Mouse (Mus musculus): Measurements from ENCODE around the gene Gnl3l.

Gene Gnl3l

DNA sequence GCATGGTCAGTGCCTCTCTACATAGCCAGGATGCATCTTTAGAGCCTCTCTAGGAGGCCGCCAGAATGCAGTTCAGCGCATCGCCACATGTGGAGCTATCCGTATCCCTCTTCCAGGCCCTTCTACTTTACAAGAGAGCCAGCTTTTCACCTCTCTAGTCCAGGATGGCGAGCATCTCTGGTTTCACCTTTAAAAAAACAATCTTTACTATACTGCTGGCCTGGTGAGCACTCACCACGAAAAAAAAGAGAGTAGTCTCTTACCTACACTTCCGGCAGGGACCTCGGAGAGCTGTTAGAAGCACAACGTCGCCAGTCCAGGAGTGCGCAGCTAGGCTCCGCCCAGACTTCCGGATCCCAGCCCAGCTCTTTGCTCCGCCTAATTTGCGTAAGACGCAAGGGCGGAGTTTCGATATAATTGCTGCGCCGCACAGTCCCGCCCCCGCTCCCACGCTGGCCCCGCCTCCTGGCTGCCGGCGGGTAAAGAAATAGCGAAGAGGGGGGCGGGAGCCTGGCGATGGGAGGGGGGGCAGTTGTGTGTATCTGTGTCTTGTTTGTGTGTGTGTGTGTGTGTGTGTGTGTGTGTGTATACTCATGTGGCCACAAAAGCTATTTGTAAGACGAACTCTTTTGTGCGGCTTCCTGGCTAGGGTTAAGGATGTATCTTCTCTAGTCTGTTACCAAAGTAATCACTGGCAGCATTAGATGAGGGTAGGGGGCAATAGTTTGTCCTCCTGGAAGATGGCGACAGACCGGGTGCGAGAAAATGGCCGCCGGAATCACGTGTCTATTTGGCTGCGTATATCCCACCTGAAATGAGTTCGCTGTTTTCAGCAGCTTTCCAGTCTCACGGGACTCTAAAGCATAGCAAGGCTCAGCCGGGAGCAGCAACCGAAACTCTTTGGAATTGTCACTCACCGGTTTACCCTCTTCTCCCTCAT, at the start of gene Gnl3l:
Gene Gnl3l (minus strand): TSS at position 385 of the 940 bp plus-strand sequence.
- peak; percentile 94 for DNase-seq (ENCODE audit: low read depth)

DNA sequence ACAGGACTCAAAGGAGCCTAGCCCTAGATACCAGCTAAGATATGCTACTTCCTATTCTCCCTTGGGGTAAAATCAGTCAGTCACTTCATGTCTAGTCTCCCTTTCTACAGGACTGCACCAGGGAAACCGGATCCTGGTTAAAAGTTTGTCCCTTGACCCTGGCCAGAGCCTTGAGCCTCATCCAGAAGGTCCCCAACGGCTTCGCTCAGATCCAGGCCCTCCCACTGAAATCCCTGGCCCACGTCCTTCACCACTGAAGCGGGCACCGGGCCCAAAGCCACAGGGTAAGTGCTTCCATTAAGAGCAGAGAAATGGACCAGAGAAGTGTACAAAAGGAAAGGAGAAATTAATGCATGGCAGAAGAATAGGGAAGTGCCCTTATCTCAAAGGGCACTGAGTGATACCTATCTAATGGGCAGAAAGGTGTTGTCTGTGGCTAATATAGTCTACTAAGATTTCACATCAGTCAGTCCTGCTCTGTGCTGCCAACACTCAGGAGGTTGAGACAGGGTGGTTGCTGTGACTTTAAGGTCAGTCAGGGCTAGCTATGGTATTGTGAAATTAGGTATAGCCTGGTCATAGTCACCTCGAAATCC, 49.0 kb upstream of the Gnl3l start:
- no peak for DNase-seq (ENCODE audit: low read depth)

DNA sequence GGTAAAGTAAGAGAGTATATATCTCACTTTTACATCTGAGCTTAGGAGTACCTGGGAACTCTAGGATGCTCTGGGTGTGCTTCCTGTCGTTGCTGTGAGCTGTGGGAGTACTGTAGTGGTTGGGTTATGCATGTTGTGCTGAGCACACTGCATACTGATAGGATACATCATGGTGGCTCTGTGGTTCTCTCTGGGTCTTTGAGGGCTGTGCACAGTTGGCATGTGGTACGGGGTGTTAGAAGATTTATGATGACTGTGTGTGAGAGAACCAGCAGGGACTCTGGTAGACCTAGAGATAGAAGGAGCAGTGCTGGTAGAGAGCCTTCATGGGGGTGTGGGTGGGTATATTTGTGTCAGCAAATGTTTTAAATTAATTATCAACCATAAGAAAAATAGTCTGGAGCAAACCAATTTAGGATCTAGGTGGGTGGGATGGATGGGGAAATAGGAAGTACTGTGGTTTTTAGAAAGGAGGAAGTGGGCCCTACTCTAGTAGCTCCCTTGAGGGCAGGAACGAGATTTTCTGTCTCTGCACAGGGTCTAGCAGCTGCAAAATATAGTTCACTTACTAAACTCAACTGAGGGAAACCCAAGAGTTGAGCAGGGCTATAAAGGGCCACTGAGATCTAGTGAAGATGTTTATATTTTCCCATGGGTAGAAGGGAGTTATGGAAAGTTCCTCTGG, 44.6 kb upstream of the Gnl3l start:
- peak; percentile 1 for DNase-seq (ENCODE audit: low read depth)

DNA sequence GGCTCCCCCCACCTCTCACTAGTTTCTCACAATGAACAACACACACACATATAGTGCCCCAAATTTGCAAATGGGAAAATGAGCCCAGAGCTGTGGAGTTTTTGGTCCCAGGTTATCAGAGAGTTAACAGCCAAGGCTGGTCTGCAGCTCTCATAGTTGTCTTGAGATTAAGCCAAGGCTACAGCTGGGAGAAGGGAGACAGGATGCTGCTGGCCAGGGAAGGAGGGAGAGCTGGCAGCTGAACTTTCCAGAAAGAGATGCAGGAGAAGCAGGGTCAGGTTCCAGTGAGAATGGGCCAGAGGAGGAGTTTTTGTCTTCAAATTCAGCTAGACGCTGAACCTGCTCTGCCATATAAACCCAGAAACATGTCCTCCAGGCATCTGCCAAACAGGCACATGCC, 42.2 kb upstream of the Gnl3l start:
- DNase-seq (ENCODE audit: low read depth) = no peak

DNA sequence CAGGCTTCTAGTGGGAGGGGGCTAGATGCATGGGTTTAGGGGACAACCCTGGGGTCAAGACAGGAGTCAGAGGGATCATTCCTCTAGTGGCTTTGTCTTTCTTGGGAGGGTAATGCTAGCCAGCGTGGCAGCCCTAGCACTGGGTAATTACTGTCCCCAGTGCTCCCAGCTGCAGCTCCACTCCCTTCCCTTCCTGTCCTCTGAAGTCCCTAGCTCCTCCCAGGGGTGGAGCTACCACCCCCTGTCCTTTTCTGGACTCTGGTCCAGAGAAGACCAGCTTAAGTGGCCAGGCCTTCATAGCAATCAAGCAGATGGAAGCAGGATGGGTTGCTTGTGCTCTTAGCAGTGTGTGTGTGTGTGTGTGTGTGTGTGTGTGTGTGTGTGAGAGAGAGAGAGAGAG, 38.4 kb upstream of the Gnl3l start:
- no peak for DNase-seq (ENCODE audit: low read depth)

DNA sequence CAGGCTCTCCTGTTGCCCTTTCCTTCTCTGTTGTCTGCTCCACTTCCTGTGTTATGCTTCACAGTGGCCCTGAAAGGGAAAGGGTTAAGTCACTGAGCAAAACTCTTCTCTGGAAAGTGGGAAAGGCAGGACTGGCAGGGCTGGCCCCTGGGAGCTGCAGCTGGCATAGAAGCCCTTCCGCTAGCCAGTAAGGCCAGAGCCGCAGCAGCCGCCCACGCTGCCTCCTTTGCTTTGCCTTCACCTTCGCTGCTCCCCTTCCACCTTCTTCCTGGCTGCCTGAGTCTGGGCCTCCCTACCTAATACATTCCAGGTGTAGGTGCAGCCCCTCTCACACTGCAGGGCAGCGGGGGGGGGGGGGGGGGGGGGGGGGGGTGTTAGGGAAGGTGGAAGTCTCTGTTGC, 37.4 kb upstream of the Gnl3l start:
- DNase-seq (ENCODE audit: low read depth) = peak; percentile 3

DNA sequence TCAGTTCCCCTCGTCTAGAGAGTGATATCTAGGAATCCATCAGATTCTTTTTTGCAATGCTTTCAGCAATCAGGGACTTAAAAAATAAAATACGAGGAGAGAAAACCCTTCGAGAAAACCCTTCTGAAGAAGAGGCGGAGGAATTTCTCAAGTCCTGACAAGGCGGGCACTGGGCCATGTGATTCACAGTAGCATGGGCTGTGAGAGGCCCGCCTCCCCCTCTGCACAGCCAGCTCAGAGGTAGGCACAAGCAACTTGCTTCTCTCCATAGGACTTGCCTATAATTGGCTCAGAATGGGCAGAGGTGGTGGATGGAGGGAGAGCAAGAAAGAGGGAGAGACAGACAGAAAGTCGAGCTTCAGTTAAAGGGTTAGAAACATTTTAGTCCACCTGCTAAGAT, 33.2 kb upstream of the Gnl3l start:
- no peak for DNase-seq (ENCODE audit: low read depth)

DNA sequence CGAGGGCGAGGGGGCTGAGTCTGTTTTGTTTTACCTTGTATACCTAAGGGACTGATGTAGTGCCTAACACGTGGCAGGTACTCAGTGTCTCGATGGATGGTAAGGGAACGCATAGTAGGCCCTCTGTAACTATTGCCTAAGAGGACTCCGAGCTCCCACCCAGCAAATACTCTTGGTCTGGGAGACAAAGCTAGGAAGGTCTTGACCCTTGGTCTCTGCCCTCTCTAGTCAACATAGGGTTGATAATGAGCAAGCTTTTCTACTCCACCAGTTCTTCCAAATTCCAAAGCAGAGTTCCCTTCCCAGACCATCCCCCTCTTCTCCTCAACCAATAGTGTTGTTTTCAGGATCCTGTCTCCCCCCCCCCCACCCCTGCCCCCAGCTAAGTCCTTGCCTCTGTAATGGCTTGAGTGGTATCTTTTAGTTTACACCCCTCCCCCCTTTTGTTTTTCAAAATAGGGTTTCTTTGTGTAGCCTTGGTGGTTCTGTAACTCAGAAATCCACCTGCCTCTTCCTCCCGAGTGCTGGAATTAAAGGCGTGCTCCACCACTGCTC, 32.6 kb upstream of the Gnl3l start:
- DNase-seq (ENCODE audit: low read depth) = no peak

DNA sequence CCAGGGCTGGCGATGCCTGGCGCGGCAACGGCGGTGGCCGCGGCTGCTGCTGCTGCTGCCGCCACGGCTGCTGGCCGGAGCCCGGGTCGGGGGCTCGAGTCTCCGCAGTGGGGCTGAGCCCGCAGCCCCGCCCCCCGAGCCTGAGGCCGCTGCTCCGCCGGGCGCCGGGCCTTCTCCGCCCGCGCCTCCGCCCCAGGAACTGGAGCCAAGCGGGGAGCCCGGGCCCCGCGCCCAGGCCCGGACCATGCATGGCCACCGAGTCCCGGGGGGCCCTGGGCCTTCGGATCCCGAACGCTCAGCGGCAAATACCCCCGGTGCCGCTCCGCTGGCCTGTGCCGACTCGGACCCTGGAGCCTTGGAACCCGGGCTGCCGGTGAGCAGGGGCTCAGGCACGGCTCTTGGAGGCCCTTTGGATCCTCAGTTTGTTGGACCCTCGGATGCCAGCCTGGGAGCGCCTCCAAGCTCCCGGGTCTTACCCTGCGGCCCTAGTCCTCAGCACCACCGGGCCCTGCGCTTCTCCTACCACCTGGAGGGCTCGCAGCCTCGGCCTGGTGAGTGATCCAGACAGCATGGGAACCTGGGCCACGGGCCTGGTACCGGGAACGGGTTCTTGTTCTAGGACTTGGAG, 30.4 kb upstream of the Gnl3l start:
- no peak for DNase-seq (ENCODE audit: low read depth)

DNA sequence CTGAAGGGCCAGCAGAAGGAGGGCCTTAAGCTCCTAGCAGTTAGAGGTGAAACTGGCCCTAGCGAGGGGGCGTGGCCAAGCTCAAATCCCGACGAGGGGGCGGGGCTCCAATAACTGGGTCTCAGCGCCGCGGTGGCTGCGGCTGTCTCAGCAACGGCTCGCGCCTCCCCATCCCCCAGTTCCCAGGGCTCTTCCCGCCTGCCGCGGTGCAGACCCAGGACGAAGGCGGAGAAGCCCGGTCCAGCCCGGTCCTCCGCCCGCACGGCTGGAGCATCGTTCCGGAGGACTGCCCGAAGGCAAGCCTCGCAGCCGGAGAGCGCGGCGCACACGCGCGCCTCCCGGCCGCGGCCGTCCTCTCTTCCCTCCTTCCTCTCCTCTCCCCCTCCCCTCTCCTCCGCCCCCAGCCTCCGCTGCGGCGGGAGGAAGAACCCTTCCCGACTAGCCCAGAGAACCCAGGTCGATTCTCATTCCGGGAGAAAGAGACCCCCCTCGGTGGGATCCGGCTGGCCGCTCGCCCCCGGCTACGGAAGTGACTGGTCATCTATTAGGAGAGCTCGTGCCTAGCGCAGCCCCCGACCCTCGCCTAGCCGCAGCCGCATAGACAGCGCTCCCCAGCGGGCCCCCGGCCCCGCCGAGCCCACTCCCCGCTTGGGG, 29.8 kb upstream of the Gnl3l start:
- DNase-seq (ENCODE audit: low read depth) = no peak

DNA sequence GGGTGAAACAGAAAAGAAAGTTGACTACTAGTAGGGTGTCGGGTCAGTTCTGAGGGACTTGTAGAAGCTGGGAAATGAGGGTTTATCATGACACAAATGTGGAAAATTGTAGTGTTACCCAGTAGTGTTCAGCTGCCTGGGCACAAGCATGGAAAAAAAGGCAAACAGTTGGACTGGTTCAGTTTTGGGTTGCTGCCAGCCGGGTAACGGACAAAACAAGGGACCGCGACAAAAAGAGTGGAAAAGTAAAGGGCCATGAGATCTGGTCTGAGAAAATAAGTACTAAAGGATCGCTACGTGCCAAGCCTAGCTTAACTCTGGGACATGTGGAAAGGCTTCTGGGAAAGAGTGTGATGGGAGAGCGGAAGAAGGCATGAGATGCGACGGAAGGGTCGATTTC, 29.2 kb upstream of the Gnl3l start:
- no peak for DNase-seq (ENCODE audit: low read depth)

DNA sequence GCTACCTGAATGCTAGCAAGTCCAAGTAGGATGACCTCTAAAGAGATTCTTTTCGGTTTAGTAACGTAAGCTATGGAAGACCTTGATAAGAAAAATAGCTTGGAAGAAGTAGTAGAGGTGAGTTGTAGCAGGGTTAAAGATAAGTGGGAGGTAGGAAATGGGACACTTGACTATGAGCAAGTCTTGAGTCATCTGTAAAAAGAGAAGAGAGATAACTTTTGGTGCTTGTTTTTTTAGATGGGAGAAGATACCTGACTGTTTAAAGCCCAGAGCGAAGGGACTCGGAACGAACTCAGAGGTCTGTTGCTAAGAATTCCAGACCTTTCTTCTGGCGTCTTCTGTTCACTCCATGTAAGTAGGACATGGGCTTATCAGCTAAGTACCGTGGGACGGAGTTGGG, 28.7 kb upstream of the Gnl3l start, which contains the start of gene Fgd1:
Gene Fgd1 (plus strand): TSS at position 301 of the 400 bp plus-strand sequence.
- no peak for DNase-seq (ENCODE audit: low read depth)

DNA sequence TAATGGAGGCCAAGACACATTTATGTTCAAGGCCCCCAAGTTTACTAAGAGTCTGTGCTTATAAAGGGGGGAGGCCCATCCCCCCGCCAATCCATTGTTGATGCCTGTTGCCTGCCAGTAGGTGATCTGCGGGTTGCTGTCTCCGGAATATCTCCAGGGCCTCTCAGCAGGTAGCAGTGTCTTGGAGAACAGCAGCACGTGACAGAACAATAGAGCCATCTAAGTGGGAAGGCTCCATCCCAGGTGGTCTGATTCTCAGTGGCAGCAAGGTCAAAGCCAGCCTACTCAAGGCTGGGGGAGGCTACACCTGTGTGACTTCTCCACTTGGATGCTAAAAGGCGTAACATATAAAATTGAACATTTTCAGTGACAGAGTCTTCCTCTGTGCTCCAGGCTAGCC, 24.1 kb upstream of the Gnl3l start:
- no peak for DNase-seq (ENCODE audit: low read depth)

DNA sequence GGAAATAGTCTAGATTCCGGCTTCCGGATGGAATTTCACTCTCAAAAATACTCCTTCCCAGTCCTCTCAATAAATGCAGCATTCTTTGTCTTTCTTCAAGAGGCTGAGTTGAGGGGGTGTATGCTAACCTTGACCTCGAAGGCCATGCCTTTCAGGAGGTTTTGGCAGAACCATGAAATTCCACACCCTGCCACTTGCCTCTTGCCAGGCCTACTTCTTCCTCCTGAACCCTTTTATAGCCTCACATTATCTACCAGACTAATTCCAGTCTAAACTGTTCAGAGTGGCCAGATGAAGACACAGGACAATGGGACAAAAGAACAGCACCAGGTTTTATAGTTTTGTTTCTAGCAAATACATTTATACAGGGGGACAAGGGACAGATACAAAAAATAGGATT, 14.3 kb upstream of the Gnl3l start:
- DNase-seq (ENCODE audit: low read depth) = no peak

DNA sequence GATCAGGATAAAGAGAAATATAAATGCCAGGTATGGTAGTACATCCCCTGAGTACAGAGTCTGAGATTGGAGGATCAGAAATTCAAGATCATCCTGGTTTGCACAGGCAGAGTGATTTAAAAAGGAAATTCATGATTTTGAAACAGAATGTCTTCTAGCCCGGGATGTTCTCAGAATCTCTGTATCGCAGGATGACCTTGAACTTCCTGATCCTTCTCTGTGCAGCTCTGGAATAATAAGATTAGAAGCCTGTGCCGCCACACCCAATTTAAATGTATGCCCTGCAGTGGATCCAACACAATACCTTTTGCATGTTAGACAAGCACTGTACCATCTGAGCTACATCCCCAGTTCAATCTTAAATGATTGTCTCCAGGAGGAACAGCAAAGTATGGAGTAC, 1.7 kb upstream of the Gnl3l start:
- no peak for DNase-seq (ENCODE audit: low read depth)

DNA sequence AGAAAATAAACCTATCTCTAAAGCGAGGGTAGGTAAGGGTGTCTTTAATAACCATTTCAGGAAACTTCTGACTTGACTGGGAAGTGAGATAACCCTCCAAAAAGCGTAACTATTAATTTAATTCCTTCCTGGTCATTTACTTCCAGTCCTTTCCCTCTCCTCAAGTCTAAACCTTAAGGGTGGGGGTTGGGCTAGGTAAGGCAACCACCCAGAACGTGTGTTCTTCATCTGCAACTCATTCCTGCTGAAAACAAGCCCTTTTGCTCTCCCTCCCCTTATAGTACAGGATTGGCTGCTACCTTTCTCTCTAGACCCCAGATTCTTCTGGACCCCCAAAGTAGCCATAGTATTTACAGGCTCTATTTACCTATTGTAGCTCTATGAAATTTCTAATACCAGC, 775 bp upstream of the Gnl3l start:
- DNase-seq (ENCODE audit: low read depth) = no peak

DNA sequence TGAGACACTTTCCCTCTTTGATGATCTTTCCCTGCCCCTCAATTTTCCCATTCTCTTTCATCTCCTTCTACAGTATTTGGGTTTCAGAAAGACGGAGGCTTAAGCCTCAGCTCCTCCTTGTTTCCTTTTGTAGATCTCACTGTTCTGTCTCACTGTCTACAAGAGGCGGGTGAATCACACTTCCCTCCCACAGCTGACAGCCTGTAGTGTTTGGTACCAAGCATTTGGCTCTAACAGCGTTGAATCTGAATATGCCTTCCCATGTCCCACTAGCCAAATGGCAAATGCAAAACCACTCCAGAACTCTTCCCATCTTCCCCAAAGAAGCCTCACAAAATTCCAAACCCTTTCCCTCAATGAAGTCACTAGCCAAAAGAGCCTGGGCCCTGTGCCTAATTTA, 20.3 kb downstream of the Gnl3l start:
- DNase-seq (ENCODE audit: low read depth) = no peak

DNA sequence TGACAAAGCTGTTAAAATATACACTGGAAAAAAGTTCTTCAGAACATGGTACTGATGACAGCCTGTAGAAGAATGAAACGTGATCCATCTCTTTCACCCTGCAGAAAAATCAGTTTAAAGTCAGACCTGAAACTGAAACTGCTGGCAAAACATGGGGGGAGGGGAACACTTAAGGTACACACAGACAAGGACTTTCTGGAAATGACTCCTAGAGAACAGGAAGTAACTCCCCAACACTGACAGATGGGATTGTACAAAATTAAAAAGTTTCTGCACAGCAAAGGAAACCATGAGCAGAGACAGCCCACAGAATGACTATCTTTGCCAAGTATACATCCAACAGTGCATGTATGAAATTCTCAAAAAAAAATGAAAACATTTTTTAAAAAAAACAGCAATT, 35.5 kb downstream of the Gnl3l start:
- peak; percentile 15 for DNase-seq (ENCODE audit: low read depth)

DNA sequence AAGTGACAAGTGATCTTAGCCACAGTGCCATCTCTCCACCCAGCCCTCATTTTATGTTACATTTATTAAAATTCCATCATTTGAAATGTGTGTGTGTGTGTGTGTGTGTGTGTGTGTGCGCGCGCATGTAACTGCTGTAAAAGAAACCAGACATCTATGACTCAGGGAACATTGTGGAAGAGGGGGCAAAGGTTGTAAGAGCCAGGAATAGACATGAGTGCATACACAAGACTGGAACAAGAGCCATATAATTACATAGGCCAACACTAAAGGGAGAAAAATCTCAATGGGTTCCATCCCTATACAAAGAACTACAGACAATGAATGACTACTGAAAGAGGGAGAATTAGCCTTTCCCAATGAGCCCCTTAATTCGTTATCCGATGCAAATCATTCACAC, 41.7 kb downstream of the Gnl3l start:
- no peak for DNase-seq (ENCODE audit: low read depth)

DNA sequence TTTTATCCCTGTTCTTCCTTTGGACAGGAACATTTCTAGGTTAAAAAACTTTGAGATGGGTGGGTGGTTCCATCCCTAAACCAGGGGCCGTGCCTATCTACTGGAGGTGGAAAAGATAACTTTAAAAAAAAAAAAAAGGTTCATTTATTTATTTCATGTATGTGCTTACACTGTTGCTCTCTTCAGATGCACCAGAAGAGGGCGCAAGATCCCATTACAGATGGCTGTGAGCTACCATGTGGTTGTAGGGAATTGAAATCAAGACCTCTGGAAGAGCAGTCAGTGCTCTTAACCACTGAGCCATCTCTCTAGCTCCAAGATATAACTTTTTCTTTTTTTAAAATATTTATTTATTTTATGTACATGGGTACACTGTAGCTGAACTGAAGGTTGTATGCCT, 54.1 kb downstream of the Gnl3l start:
- DNase-seq (ENCODE audit: low read depth) = peak; percentile 55

DNA sequence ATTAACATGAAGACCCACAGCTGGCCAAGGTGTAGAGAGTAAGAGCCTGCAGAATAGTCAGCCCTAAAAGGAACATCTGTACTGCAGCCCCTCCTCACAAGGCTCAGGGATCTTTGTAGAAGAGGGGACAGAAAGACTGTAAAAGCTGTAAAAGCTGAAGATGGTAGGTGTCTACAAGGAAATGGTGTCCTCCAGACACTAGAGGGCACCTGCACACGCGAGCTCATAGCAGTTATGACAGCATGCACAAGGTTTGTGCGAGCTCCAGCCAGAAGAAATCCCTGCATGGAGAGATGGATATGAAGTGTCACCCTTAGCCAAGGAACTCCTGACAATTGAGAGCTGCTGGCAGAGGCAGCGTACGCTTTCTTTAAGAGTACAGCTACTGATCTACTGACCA, 56.4 kb downstream of the Gnl3l start:
- DNase-seq (ENCODE audit: low read depth) = peak; percentile 27
